In the genomic region with DNA sequence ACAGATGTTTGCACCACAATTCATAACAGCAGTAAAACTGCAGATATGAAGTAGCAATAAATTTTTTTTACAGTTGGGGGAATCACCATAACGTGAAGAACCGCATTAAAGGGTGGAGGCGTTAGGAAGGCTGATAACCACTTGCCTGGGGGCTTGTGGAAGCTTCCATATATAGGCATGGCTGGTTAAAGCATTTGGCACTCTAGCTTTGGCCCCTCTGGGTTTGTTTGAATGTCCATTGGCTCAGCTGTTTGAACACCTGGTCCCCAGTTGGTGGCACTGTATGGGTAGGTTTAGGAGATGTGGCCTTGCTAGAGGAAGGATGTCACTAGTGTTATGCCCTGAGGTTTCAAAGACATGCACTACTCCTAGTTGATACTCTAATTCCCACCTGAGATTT, we compare ENCODE assay signal across 18 mouse cellular contexts. TPM values are rescaled to one million over a fixed set of nuclear protein-coding genes. Genes with fewer than 3 reads are reported as not detected.
A peak's percentile ranks its signal among the peaks of the same experiment; 100 is the strongest.
DNase-seq lines count a peak whose midpoint lies in the region; ATAC-seq and TF ChIP-seq lines count a peak whose summit lies in the region.
"Had no signal": no experiment of that assay in that cellular context is flagged by ENCODE, and none has a peak within 500 bp of the region (broad histone marks: within the 10 kb centered on the region; RNA-seq: fewer than 3 reads in every experiment).

No protein-coding gene starts in this region.

- peak; percentile 63 for DNase-seq in heart, embryonic 10.5 days (ENCODE audit: low spot score)
- no peak for DNase-seq in heart, postnatal 14 days
- DNase-seq in liver, embryonic 14.5 days (ENCODE audit: low read depth in 3 of 3, low spot score in 3 of 3) = no peak
- no peak for DNase-seq in liver
- DNase-seq in neural tube, embryonic 10.5 days (ENCODE audit: extremely low spot score, low spot score) = no peak
- DNase-seq in left cerebral cortex, adult 8-10 months (ENCODE audit: low spot score in 2 of 2) = no peak
- DNase-seq: adrenal gland, postnatal 10 days; B cell, adult 2 months; cerebellum, postnatal 10 days; lung, postnatal 14 days; right cerebral cortex, adult 18-20 months; thymus, postnatal 36 days had no signal

- H3K9me3 ChIP-seq in heart, embryonic 10.5 days = no peaks in the 10 kb centered on the region
- no peaks in the 10 kb centered on the region for H3K9me3 ChIP-seq in liver, embryonic 14.5 days (ENCODE audit: control insufficient read depth, low read length)
- H3K9me3 ChIP-seq in intestine, embryonic 16.5 days (ENCODE audit: control insufficient read depth, low read length) = no peaks in the 10 kb centered on the region; the same call in 1 of the 2 replicates
- H3K9me3 ChIP-seq: forebrain, embryonic 15.5 days; G1E; hindbrain, embryonic 12.5 days had no signal

- peaks cover 35% of the 10 kb centered on the region for H3K4me1 ChIP-seq in heart, embryonic 10.5 days
- peaks cover 8 to 21% of the 10 kb centered on the region in 2 experiments; a peak in 3 of 4 replicates for H3K4me1 ChIP-seq in liver, embryonic 14.5 days (replicated peaks; ENCODE audit: control insufficient read depth in 2 of 2, insufficient read depth in 2 of 2, low read length in 1 of 2)
- peaks cover 23% of the 10 kb centered on the region for H3K4me1 ChIP-seq in intestine, embryonic 16.5 days (ENCODE audit: control insufficient read depth, insufficient read depth, low read length)
- H3K4me1 ChIP-seq: hindbrain, embryonic 12.5 days had no signal

- intact Hi-C loops in heart, postnatal 14 days (cut with DNase I) = no loop called here

- no peak for TF ChIP-seq CTCF in liver, embryonic 14.5 days (IDR thresholded peaks at IDR 0.05; ENCODE audit: low read depth)

- no peak for ATAC-seq in liver, embryonic 14.5 days (ENCODE audit: insufficient read depth)
- no peak for ATAC-seq in intestine, embryonic 16.5 days
- no peak for ATAC-seq in cerebellum, adult (ENCODE audit: insufficient number of reproducible peaks, low FRiP score, low TSS enrichment)
- ATAC-seq: forebrain, embryonic 15.5 days had no signal

- H3K27me3 ChIP-seq in heart, embryonic 10.5 days (ENCODE audit: insufficient read depth, poor library complexity, severe bottlenecking) = no peaks in the 10 kb centered on the region
- no peaks in the 10 kb centered on the region for H3K27me3 ChIP-seq in liver, embryonic 14.5 days (ENCODE audit: control insufficient read depth, insufficient read depth, low read length)
- no peaks in the 10 kb centered on the region for H3K27me3 ChIP-seq in intestine, embryonic 16.5 days (replicated peaks; ENCODE audit: control insufficient read depth, insufficient read depth, low read length)
- H3K27me3 ChIP-seq: forebrain, embryonic 15.5 days; hindbrain, embryonic 12.5 days had no signal

- no peak overlapping the region for H3K4me2 ChIP-seq in liver, embryonic 14.5 days (ENCODE audit: low read depth)
- no peak overlapping the region for H3K4me2 ChIP-seq in intestine, embryonic 16.5 days (ENCODE audit: low read depth, low read length)
- H3K4me2 ChIP-seq: forebrain, embryonic 15.5 days; hindbrain, embryonic 12.5 days; midbrain, embryonic 11.5 days had no signal

- H3K36me3 ChIP-seq in heart, embryonic 10.5 days = no peaks in the 10 kb centered on the region
- H3K36me3 ChIP-seq in liver, embryonic 14.5 days (replicated peaks; ENCODE audit: control insufficient read depth, insufficient read depth, low read depth) = no peaks in the 10 kb centered on the region
- H3K36me3 ChIP-seq in intestine, embryonic 16.5 days (ENCODE audit: control insufficient read depth, insufficient read depth, low read length) = no peaks in the 10 kb centered on the region
- H3K36me3 ChIP-seq: forebrain, embryonic 15.5 days; hindbrain, embryonic 12.5 days had no signal

- H3K9ac ChIP-seq in liver, embryonic 14.5 days (replicated peaks) = no peak overlapping the region
- no peak overlapping the region for H3K9ac ChIP-seq in intestine, embryonic 16.5 days (ENCODE audit: low read depth, low read length)
- H3K9ac ChIP-seq: forebrain, embryonic 15.5 days; hindbrain, embryonic 12.5 days had no signal

- WGBS in heart, embryonic 10.5 days = 45% methylated on average over 3 of the region's 3 CpGs
- 13% methylated on average over 3 of the region's 3 CpGs for WGBS in liver, embryonic 14.5 days (ENCODE audit: insufficient replicate concordance)
- 54% methylated on average over 3 of the region's 3 CpGs for WGBS in intestine, embryonic 16.5 days

- TF ChIP-seq EP300 in liver, embryonic 14.5 days (IDR thresholded peaks at IDR 0.05; ENCODE audit: low read depth) = 0 out of 2 replicates have a peak, but pooled peaks have one; percentile 20

- peak overlapping the region; percentile 29; the same call in 1 of the 2 replicates for H3K27ac ChIP-seq in heart, embryonic 10.5 days
- no peak overlapping the region for H3K27ac ChIP-seq in liver, embryonic 14.5 days
- peak overlapping the region; percentile 23 for H3K27ac ChIP-seq in intestine, embryonic 16.5 days (ENCODE audit: low read length)
- H3K27ac ChIP-seq: forebrain, embryonic 15.5 days; hindbrain, embryonic 12.5 days had no signal

- H3K4me3 ChIP-seq in heart, embryonic 10.5 days = no peak overlapping the region
- no peak overlapping the region for H3K4me3 ChIP-seq in liver, embryonic 14.5 days (ENCODE audit: insufficient read depth in 1 of 2, low read depth in 2 of 2, low read length in 2 of 2)
- H3K4me3 ChIP-seq in intestine, embryonic 16.5 days (ENCODE audit: low read length) = no peak overlapping the region
- H3K4me3 ChIP-seq: forebrain, embryonic 15.5 days; hindbrain, embryonic 12.5 days had no signal

RNA-seq across cellular contexts. Expression of gene Sgms1, which starts 27.0 kb away (rescaled TPM):
- 41.5 and 45.9 TPM in 2 replicates for polyA plus RNA-seq in heart, embryonic 10.5 days (2016; fragmentation: Nextera tagmentation; extraction: Ambion mirVana)
- total RNA-seq in heart, postnatal 14 days (2021) = 10 to 100 TPM; 75.1 to 77.5 TPM
- polyA plus RNA-seq in liver, embryonic 14.5 days (2012; rRNA removed) = 11.0 and 17.3 TPM in 2 replicates
- 19.2 and 21.7 TPM in 2 replicates for polyA plus RNA-seq in liver, embryonic 14.5 days (2014; fragmentation: Nextera tagmentation; extraction: Ambion mirVana)
- 33.1 and 33.5 TPM in 2 replicates for polyA plus RNA-seq in intestine, embryonic 16.5 days (2015; fragmentation: Nextera tagmentation; extraction: Ambion mirVana)
- 10 to 100 TPM; 47.5 to 60.8 (median 52.4) TPM for total RNA-seq in left cerebral cortex, adult 8-10 months (2022)
